Mouse (Mus musculus): Measurements from ENCODE around the gene Afmid.
A peak's percentile ranks its signal among the peaks of the same experiment; 100 is the strongest.
"Not testable (repeated sequence)": the region's sequence is repeated elsewhere in the genome, so short reads cannot be mapped to it uniquely, and the experiment has no call there.

Afmid gene

GRCm38 (mm10) chr11:117824060-117824969, 1.4 kb upstream of the Afmid start:
- DNase-seq (ENCODE audit: low spot score), result peak; percentile 57

- no peak for DNase-seq (ENCODE audit: low spot score)
Measured at GRCm38 (mm10) chr11:117826164-117826563, 440 bp downstream of the Afmid start.

GRCm38 (mm10) chr11:117826916-117827315, 1.2 kb downstream of the Afmid start:
- no peak for DNase-seq (ENCODE audit: low spot score)

- no peak for DNase-seq (ENCODE audit: low spot score)
Measured at GRCm38 (mm10) chr11:117827386-117827785, 1.7 kb downstream of the Afmid start.

GRCm38 (mm10) chr11:117828149-117828887, 2.6 kb downstream of the Afmid start:
- no peak for DNase-seq (ENCODE audit: low spot score)

- DNase-seq (ENCODE audit: low spot score), result peak; percentile 50
Measured at GRCm38 (mm10) chr11:117828888-117829604, 3.3 kb downstream of the Afmid start.

GRCm38 (mm10) chr11:117829671-117830215, 4.0 kb downstream of the Afmid start:
- DNase-seq (ENCODE audit: low spot score), result no peak

- DNase-seq (ENCODE audit: low spot score), result no peak
Measured at GRCm38 (mm10) chr11:117830401-117830800, 4.7 kb downstream of the Afmid start.

- DNase-seq (ENCODE audit: low spot score), result peak; percentile 32
Measured at GRCm38 (mm10) chr11:117832086-117832969, 6.6 kb downstream of the Afmid start.

- not testable (repeated sequence) for DNase-seq (ENCODE audit: low spot score)
Measured at GRCm38 (mm10) chr11:117833509-117833908, 7.8 kb downstream of the Afmid start.

- DNase-seq (ENCODE audit: low spot score), result no peak
Measured at GRCm38 (mm10) chr11:117834086-117834485, 8.4 kb downstream of the Afmid start.

GRCm38 (mm10) chr11:117836306-117836705, 10.6 kb downstream of the Afmid start:
- no peak for DNase-seq (ENCODE audit: low spot score)

- DNase-seq (ENCODE audit: low spot score), result no peak
Measured at GRCm38 (mm10) chr11:117838572-117838971, 12.8 kb downstream of the Afmid start.

- DNase-seq (ENCODE audit: low spot score), result no peak
Measured at GRCm38 (mm10) chr11:117839021-117839420, 13.3 kb downstream of the Afmid start.

- no peak for DNase-seq (ENCODE audit: low spot score)
Measured at GRCm38 (mm10) chr11:117840910-117841309, 15.2 kb downstream of the Afmid start.

GRCm38 (mm10) chr11:117843434-117843833, 17.7 kb downstream of the Afmid start:
- DNase-seq (ENCODE audit: low spot score), result no peak

- DNase-seq (ENCODE audit: low spot score), result no peak
Measured at GRCm38 (mm10) chr11:117844997-117845396, 19.3 kb downstream of the Afmid start.

GRCm38 (mm10) chr11:117845651-117846050, 19.9 kb downstream of the Afmid start:
- no peak for DNase-seq (ENCODE audit: low spot score)

GRCm38 (mm10) chr11:117846640-117847039, 20.9 kb downstream of the Afmid start:
- DNase-seq (ENCODE audit: low spot score), result no peak

GRCm38 (mm10) chr11:117847593-117848215, 22.0 kb downstream of the Afmid start:
- no peak for DNase-seq (ENCODE audit: low spot score)

All from ovary, adult 18-20 months (tissue).